Mouse (Mus musculus) kidney, embryonic 14.5 days (tissue): ENCODE measurements around the gene Lyz1. TPM values are rescaled to one million over a fixed set of nuclear protein-coding genes. Genes with fewer than 3 reads are reported as not detected.
A peak's percentile ranks its signal among the peaks of the same experiment; 100 is the strongest.

Experiments used
- ATAC-seq: fragments of 200-750 bp; cut with Nextera tagmentation; 2 replicates; pipeline ENCODE4 v1.8.0; 2017; ENCODE audit warnings: moderate number of reproducible peaks, mild to moderate bottlenecking, moderate TSS enrichment, moderate library complexity; ENCODE audit not compliant: low FRiP score, low TSS enrichment
- H3K27ac ChIP-seq: fragments of 300-500 bp; sonication (generic); 2 replicates; pipeline ENCODE4 v1.5.1; 2014; ENCODE audit warnings: low read depth, mild to moderate bottlenecking, low read length, moderate library complexity, mixed read lengths
- H3K27me3 ChIP-seq: fragments of 300-500 bp; sonication (generic); 2 replicates; pipeline ENCODE4 v1.6.1; 2014; ENCODE audit warnings: mild to moderate bottlenecking, low read length; ENCODE audit not compliant: control insufficient read depth, insufficient read depth
- H3K36me3 ChIP-seq: fragments of 300-500 bp; sonication (generic); 2 replicates; pipeline ENCODE4 v1.6.1; 2014; ENCODE audit warnings: low read length, mixed read lengths; ENCODE audit not compliant: control insufficient read depth, insufficient read depth
- H3K4me1 ChIP-seq: fragments of 300-500 bp; sonication (generic); 2 replicates; pipeline ENCODE4 v1.6.1; 2014; ENCODE audit warnings: low read length, mixed read lengths; ENCODE audit not compliant: control insufficient read depth, insufficient read depth
- H3K4me2 ChIP-seq: fragments of 300-500 bp; sonication (generic); replicated peaks from 2 replicates; pipeline ENCODE4 v1.6.1; 2014; ENCODE audit warnings: low read depth, mild to moderate bottlenecking, low read length
- H3K4me3 ChIP-seq: fragments of 300-500 bp; sonication (generic); 2 replicates; pipeline ENCODE4 v1.5.1; 2014; ENCODE audit warnings: mild to moderate bottlenecking, low read length
- H3K9ac ChIP-seq: fragments of 300-500 bp; sonication (generic); 2 replicates; pipeline ENCODE4 v1.6.1; 2014; ENCODE audit warnings: low read depth, mild to moderate bottlenecking, low read length, moderate library complexity
- H3K9me3 ChIP-seq: fragments of 300-500 bp; sonication (generic); 2 replicates; pipeline ENCODE4 v1.6.1; 2016; ENCODE audit warnings: low read length; ENCODE audit not compliant: control insufficient read depth
- WGBS: fragments of 180-500 bp; shearing (Covaris S2); extraction: QIAGEN DNeasy Blood & Tissue Kit; methylation state at CpG from one replicate; pipeline ENCODE4 v1.1.7; 2014; 5-methylcytosine and 5-hydroxymethylcytosine counted together
- polyA plus RNA-seq: library from polyadenylated mRNA; unstranded; fragments of >200 nt; fragmentation: Nextera tagmentation; extraction: Ambion mirVana; gene quantifications from 2 replicates; pipeline ENCODE4 v1.2.1, GENCODE M21; 2014

Gene Lyz1
- polyA plus RNA-seq = not detected in 2 replicates

DNA sequence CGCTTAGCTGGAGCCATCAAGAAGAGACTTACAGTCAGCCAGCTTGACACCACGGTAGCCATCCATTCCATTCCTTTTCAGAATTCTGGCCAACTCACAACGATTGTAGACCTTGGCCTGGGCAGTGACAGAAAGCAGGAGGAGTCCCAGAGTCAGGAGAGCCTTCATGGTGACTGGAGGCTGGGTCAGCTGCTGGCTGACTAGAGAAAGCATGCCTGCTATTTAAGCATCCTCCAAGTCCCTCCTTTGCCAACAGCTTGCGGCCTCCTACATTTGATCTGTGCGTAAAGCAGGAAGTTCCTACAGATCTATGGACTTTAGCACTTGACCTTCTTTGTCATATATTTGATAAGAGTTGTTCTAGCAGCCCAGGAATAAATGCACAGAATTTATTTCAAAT is at the start of gene Lyz1:
Lyz1 (minus strand) TSS at position 198 of the 400 bp plus-strand sequence.
- no peak for ATAC-seq
- H3K4me2 ChIP-seq = no peak within 1 kb of the TSS
- H3K9me3 ChIP-seq = no peaks in the 10 kb centered on the region
- H3K4me3 ChIP-seq = no peak within 1 kb of the TSS
- H3K4me1 ChIP-seq = no peaks in the 10 kb centered on the region
- H3K27me3 ChIP-seq = no peaks in the 10 kb centered on the region
- no peak within 1 kb of the TSS for H3K9ac ChIP-seq
- no peak within 1 kb of the TSS for H3K27ac ChIP-seq
- 69% methylated on average over 5 of the region's 5 CpGs for WGBS
- H3K36me3 ChIP-seq = no peaks in the 10 kb centered on the region

DNA sequence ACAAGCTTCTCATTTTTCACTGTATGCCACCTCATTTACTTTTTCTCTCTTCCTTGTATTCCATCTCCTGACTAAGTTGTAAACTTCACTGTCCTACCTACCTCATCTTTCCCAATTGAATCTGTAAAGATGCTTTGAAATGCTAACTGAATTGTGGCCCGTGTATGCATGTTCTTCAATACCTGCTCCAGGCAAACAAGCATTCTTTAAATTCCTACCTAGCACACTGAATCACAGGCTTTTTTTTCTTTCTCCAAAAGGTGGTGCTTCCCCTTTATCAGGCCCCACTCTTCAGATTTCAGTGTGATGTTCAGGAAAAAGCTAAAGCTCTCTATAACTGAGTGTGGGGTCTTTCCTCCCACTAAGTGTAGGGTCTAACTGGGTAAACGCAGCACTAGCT is 49.7 kb upstream of the Lyz1 start:
- H3K9me3 ChIP-seq = no peaks in the 10 kb centered on the region
- no peak overlapping the region for H3K4me2 ChIP-seq
- no peak overlapping the region for H3K4me3 ChIP-seq
- no peak for ATAC-seq
- peaks cover 7% of the 10 kb centered on the region; the same call in 1 of the 2 replicates for H3K36me3 ChIP-seq
- whole genome bisulfite sequencing = 65% methylated on average over 2 of the region's 2 CpGs
- no peaks in the 10 kb centered on the region for H3K27me3 ChIP-seq
- no peaks in the 10 kb centered on the region for H3K4me1 ChIP-seq
- no peak overlapping the region for H3K9ac ChIP-seq
- no peak overlapping the region for H3K27ac ChIP-seq

DNA sequence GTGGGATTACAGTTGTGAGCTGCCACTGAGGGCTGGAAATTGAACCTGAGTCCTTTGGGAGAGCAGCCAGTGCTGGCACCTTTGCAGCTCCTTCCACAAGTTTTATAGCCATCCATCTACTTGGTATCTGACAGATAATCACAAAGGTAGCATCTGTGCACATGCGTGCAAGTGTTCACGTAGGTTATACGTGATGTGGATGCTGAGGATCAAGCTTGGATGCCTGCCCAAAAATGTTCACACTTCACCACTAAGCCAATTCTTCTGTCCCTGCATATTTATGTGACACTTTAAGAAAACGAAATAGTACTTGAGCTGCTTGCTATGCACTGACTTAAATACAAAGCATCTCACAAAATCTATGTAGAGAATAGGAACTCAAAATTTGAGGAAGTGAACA is 48.4 kb upstream of the Lyz1 start:
- no peak overlapping the region for H3K4me3 ChIP-seq
- no peak overlapping the region for H3K4me2 ChIP-seq
- H3K27me3 ChIP-seq = no peaks in the 10 kb centered on the region
- H3K36me3 ChIP-seq = peaks cover 4% of the 10 kb centered on the region; the same call in 1 of the 2 replicates
- ATAC-seq = no peak
- no peak overlapping the region for H3K9ac ChIP-seq
- no peaks in the 10 kb centered on the region for H3K4me1 ChIP-seq
- no peaks in the 10 kb centered on the region for H3K9me3 ChIP-seq
- WGBS = 91% methylated on average over 4 of the region's 4 CpGs
- no peak overlapping the region for H3K27ac ChIP-seq

DNA sequence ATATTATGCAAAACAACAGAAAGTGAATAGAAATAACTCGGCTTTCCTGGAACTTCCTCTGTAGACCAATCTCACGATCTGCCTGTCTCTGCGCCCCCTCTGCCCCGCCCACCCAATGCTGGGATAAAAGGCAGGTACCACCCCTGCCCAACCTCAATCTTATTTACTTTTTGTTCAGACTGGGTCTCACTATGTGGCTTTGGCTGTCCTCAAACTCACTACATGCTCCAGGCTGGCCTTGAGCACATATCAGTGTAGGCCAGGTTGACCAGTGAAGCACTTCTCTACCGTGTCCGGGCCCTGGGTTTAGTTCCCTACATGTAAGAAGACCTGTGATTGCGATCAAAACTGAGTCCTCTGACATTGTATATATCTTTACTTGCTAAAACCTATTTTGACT is 46.6 kb upstream of the Lyz1 start:
- Histone ChIP-seq H3K4me1 (0 out of 2 replicates have a peak, but pooled peaks cover 3% of the 10 kb centered on the region), H3K27ac (no peak overlapping the region), H3K9me3 (no peaks in the 10 kb centered on the region), H3K4me3 (no peak overlapping the region), H3K27me3 (no peaks in the 10 kb centered on the region), H3K36me3 (peaks cover 3% of the 10 kb centered on the region; the same call in 1 of the 2 replicates), H3K9ac (no peak overlapping the region), H3K4me2 (no peak overlapping the region)
- WGBS = 83% methylated on average over 7 of the region's 7 CpGs
- no peak for ATAC-seq

DNA sequence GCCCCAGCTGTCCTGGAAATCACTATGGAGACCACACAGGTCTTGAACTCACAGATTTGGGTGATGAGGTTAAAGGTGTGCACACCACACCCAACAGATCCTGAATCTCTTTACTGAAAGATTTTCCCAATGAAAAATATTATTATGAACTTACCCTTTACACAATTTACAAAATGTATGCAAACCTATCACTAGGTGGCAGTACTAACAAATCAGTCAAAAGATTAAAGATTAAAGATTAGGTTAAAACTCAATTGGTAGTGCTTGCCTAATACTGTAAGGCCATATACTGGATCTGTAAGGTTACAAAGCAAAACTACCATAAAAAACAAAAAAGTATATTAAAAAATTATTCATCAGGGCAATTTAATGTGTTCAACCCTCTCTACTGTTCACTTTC is 45.3 kb upstream of the Lyz1 start:
- Histone ChIP-seq H3K9ac (no peak overlapping the region), H3K36me3 (no peaks in the 10 kb centered on the region), H3K27ac (no peak overlapping the region), H3K4me1 (0 out of 2 replicates have a peak, but pooled peaks cover 3% of the 10 kb centered on the region), H3K4me2 (no peak overlapping the region), H3K4me3 (no peak overlapping the region), H3K27me3 (no peaks in the 10 kb centered on the region), H3K9me3 (no peaks in the 10 kb centered on the region)
- no peak for ATAC-seq

DNA sequence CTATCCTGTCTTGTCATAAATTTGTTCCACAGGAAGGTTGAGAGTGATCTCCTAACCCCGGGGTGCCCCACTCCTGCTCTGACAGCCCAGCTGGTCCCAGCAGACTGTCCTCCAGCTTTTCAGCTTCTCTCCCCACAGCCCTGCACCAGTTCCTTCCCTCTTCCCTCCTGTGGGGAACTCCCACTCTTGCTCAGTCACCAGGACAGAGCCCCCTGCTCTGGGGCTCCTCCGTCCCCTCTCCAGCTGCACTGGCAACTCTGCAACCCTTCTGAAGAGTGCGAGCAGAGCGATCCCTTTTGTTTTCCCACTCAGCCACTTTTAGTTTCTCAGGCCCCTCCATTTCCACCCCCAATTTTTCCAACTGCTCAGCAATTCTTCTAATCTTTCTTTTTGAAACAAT is 43.0 kb upstream of the Lyz1 start:
- Histone ChIP-seq H3K36me3 (no peaks in the 10 kb centered on the region), H3K27ac (no peak overlapping the region), H3K9ac (no peak overlapping the region), H3K4me1 (0 out of 2 replicates have a peak, but pooled peaks cover 3% of the 10 kb centered on the region), H3K4me3 (no peak overlapping the region), H3K9me3 (no peaks in the 10 kb centered on the region), H3K27me3 (no peaks in the 10 kb centered on the region), H3K4me2 (no peak overlapping the region)
- WGBS = 21% methylated on average over 4 of the region's 4 CpGs
- ATAC-seq = peak; percentile 65

DNA sequence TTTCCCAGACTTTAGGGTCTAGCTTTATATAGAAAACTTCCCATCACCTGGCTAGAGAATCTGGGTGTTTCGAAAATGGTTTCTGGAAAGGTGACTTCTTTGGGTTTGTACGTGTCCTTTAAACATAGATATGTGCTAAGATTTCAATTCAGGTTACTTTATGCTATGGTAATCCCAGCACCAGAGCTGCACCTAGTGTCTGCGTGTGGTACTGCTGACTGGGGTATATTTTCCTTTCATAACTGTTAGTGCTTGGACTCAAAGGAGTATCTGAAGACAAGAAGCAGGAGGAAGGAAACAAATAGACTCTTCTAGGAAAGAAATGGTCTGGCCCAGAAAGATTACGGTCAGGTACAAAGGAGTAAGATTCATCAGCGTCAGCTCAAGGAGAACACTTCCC is 37.9 kb upstream of the Lyz1 start:
- no peaks in the 10 kb centered on the region for H3K27me3 ChIP-seq
- no peak overlapping the region for H3K9ac ChIP-seq
- no peaks in the 10 kb centered on the region for H3K36me3 ChIP-seq
- H3K27ac ChIP-seq = no peak overlapping the region
- H3K4me1 ChIP-seq = 0 out of 2 replicates have a peak, but pooled peaks cover under 1% of the 10 kb centered on the region
- no peaks in the 10 kb centered on the region for H3K9me3 ChIP-seq
- WGBS = 72% methylated on average over 5 of the region's 5 CpGs
- H3K4me2 ChIP-seq = no peak overlapping the region
- H3K4me3 ChIP-seq = no peak overlapping the region
- ATAC-seq = no peak

DNA sequence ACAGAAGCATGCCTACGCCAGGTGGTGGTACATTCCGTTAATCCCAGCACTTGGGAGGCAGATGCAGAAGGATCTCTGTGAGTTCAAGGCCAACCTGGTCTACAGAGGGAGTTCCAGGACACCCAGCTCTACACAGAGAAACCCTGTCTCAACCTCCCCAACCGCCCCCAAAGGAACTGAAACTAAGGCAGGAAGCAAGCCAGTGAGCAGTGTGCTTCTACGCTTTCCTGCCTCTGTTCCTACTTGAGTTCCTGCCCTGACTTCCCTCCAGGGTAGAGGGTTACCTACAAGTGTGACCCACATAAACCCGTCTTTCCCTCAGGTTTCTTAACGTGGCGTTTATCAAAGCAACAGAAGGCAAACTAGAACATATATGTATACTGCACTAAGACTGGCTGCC is 31.1 kb upstream of the Lyz1 start:
- 89% methylated on average over 7 of the region's 7 CpGs for WGBS
- no peak for ATAC-seq
- Histone ChIP-seq H3K4me1 (no peaks in the 10 kb centered on the region), H3K9me3 (no peaks in the 10 kb centered on the region), H3K9ac (no peak overlapping the region), H3K4me2 (no peak overlapping the region), H3K36me3 (no peaks in the 10 kb centered on the region), H3K27me3 (no peaks in the 10 kb centered on the region), H3K27ac (no peak overlapping the region), H3K4me3 (no peak overlapping the region)

DNA sequence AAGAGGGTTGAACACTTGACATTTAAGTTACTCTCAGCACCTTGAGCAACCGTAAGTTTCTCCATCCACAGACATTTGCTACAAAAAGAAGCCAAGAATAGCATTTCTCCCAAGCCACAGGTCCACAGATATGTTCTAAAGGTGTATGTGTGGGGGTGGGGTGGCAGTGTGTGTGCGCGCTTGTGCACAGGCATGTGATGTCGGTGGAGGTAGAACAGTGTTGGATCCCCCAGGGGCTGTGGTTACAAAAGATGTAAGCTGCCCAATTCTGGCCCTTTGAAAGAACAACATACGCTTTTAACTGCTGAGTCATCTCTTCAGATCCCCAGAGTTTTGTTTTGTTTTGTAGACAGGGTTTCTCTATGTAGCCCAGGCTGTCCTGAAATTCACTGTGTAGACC is 30.0 kb upstream of the Lyz1 start:
- no peak overlapping the region for H3K4me3 ChIP-seq
- H3K36me3 ChIP-seq = no peaks in the 10 kb centered on the region
- no peak for ATAC-seq
- WGBS = 91% methylated on average over 5 of the region's 5 CpGs
- H3K27me3 ChIP-seq = no peaks in the 10 kb centered on the region
- H3K4me1 ChIP-seq = no peaks in the 10 kb centered on the region
- no peak overlapping the region for H3K27ac ChIP-seq
- H3K4me2 ChIP-seq = no peak overlapping the region
- H3K9me3 ChIP-seq = no peaks in the 10 kb centered on the region
- no peak overlapping the region for H3K9ac ChIP-seq
